Mouse (Mus musculus) kidney, postnatal 0 days (tissue): ENCODE measurements around the gene Igf2bp3. TPM values are rescaled to one million over a fixed set of nuclear protein-coding genes. Genes with fewer than 3 reads are reported as not detected.

Source experiments
- ATAC-seq: fragments of 200-750 bp; cut with Nextera tagmentation; replicated peaks from 2 replicates; pipeline ENCODE4 v1.8.0; 2017; ENCODE audit warnings: low read depth, moderate number of reproducible peaks, moderate TSS enrichment, moderate library complexity; ENCODE audit not compliant: low FRiP score
- DNase-seq: peaks from one replicate; pipeline ENCODE4 v3.0.0-alpha.2; 2016; ENCODE audit warnings: low spot score
- H3K27ac ChIP-seq: fragments of 300-500 bp; sonication (generic); 2 replicates; pipeline ENCODE4 v1.5.1; 2014; ENCODE audit warnings: mild to moderate bottlenecking
- H3K27me3 ChIP-seq: fragments of 300-500 bp; sonication (generic); 2 replicates; pipeline ENCODE4 v1.6.1; 2014; ENCODE audit warnings: low read length, mixed read lengths; ENCODE audit not compliant: insufficient read depth
- H3K36me3 ChIP-seq: fragments of 300-500 bp; sonication (generic); 2 replicates; pipeline ENCODE4 v1.6.1; 2014; ENCODE audit warnings: low read length, mixed read lengths; ENCODE audit not compliant: insufficient read depth
- H3K4me1 ChIP-seq: fragments of 300-500 bp; sonication (generic); replicated peaks from 2 replicates; pipeline ENCODE4 v1.6.1; 2014; ENCODE audit warnings: antibody characterized with exemption, low read length, mixed read lengths; ENCODE audit not compliant: insufficient read depth
- H3K4me2 ChIP-seq: fragments of 300-500 bp; sonication (generic); 2 replicates; pipeline ENCODE4 v1.6.1; 2014; ENCODE audit warnings: mild to moderate bottlenecking, low read length, moderate library complexity, mixed read lengths
- H3K4me3 ChIP-seq: fragments of 300-500 bp; sonication (generic); replicated peaks from 2 replicates; pipeline ENCODE4 v1.5.1; 2014; ENCODE audit warnings: low read depth, low read length
- H3K9ac ChIP-seq: fragments of 300-500 bp; sonication (generic); 2 replicates; pipeline ENCODE4 v1.6.1; 2014; ENCODE audit warnings: low read depth, low read length
- H3K9me3 ChIP-seq: fragments of 300-500 bp; sonication (generic); replicated peaks from 2 replicates; pipeline ENCODE4 v1.6.1; 2016; ENCODE audit warnings: low read length, inconsistent platforms, mixed read lengths
- CTCF ChIP-seq: IDR thresholded peaks from 2 replicates; pipeline ENCODE4 v1.5.1; 2016; ENCODE audit warnings: antibody characterized with exemption, low read depth, mild to moderate bottlenecking, moderate library complexity
- WGBS: fragments of 180-500 bp; shearing (Covaris S2); extraction: QIAGEN DNeasy Blood & Tissue Kit; methylation state at CpG from one replicate; pipeline ENCODE4 v1.1.7; 2014; 5-methylcytosine and 5-hydroxymethylcytosine counted together
- polyA plus RNA-seq: library from polyadenylated mRNA; unstranded; fragments of >200 nt; fragmentation: Nextera tagmentation; extraction: Ambion mirVana; gene quantifications from 2 replicates; pipeline ENCODE4 v1.2.1, GENCODE M21; 2015

The Igf2bp3 gene
- polyA plus RNA-seq, 1 experiment from 2014 or later = 20.6 TPM

DNA sequence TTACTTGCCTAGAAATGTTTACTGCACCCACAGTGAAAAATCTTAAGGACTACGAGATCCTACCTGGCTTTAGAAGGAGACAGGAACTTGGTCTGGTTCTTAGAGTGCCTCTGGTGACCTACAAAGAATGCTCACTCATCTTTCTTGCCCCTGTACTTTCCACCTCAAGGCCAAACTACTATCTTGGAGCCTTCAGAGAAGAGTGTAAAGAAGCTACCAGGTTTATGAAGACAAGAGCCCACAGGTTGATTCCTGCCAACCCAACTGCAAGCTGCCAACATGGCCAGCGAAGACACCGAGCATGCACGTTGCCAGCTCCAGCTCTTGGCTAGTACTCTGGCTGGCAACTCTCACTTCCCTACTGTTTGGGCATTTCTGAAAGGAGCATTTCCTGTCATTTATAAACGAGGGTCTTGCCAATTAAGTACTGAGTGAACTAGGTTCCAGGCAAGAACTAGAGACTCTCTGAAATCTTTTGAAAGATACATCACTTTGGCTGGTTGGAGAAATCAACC, 117.1 kb downstream of the Igf2bp3 start:
- H3K4me3 ChIP-seq = no peak overlapping the region
- 85% methylated on average over 5 of the region's 5 CpGs for WGBS
- H3K27me3 ChIP-seq = no peaks in the 10 kb centered on the region
- no peak overlapping the region for H3K9ac ChIP-seq
- DNase-seq = no peak
- 0 out of 2 replicates have a peak overlapping the region, but pooled peaks have one; percentile 27 for H3K4me2 ChIP-seq
- ATAC-seq = no peak
- 0 out of 2 replicates have a peak, but pooled peaks cover 10% of the 10 kb centered on the region for H3K36me3 ChIP-seq
- 0 out of 2 replicates have a peak, but pooled peaks cover 5% of the 10 kb centered on the region for H3K4me1 ChIP-seq
- no peaks in the 10 kb centered on the region for H3K9me3 ChIP-seq
- TF ChIP-seq CTCF = no peak
- H3K27ac ChIP-seq = peak overlapping the region; percentile 20; the same call in 1 of the 2 replicates

DNA sequence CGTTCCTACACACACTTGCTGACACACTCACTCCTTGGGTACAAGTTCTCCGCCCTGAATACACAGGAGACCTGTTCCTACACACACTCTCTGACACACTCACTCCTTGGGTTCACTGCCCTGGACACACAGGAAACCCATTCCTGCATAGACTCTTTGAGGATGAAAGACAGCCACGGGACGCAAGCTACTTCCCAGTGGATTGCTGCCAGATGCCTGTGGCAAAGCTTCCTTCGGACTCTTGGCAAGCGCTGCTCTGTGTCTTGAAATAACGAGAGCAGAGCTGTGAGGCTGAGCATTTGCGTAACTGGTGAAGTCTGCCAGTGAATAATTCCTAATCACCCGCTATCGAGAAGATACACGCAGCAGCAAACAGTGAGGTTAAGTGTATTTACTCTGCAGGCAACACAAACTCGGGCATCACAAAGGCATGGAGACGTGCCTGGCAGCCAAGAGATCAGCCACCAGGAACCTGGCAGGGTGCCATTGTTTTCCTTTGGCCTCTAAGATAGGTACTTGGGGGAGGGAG, 117.8 kb downstream of the Igf2bp3 start:
- Histone ChIP-seq H3K27me3 (no peaks in the 10 kb centered on the region), H3K4me3 (no peak overlapping the region), H3K4me1 (0 out of 2 replicates have a peak, but pooled peaks cover 5% of the 10 kb centered on the region), H3K27ac (peak overlapping the region; percentile 20), H3K4me2 (peak overlapping the region; percentile 27; the same call in 1 of the 2 replicates), H3K9me3 (no peaks in the 10 kb centered on the region), H3K36me3 (0 out of 2 replicates have a peak, but pooled peaks cover 10% of the 10 kb centered on the region), H3K9ac (no peak overlapping the region)
- peak; percentile 46 for ATAC-seq
- peak; percentile 76 for DNase-seq
- TF ChIP-seq CTCF = no peak
- 39% methylated on average over 13 of the region's 13 CpGs for WGBS

DNA sequence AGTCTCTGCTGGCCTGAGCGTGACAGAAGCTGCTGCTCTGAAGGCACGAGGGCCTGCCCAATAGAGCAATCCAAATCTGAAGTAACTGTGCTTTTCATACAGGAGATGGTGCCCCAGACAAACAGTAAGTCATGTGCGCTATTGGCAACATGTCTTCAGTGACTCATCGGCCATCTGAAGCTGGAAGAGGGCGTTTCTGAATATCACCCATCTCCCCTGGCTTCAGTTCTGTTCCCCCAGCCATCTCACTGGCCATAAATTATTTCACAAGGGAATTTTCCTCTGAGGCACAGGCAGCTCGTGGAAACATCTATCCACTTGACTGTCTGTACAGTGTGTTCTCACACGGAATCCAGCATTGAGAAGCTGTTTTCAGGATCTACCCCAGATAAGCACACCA, 118.3 kb downstream of the Igf2bp3 start:
- H3K4me1 ChIP-seq = 0 out of 2 replicates have a peak, but pooled peaks cover 5% of the 10 kb centered on the region
- H3K9me3 ChIP-seq = no peaks in the 10 kb centered on the region
- H3K9ac ChIP-seq = no peak overlapping the region
- no peaks in the 10 kb centered on the region for H3K27me3 ChIP-seq
- 0 out of 2 replicates have a peak, but pooled peaks cover 10% of the 10 kb centered on the region for H3K36me3 ChIP-seq
- H3K27ac ChIP-seq = peak overlapping the region; percentile 20; the same call in 1 of the 2 replicates
- H3K4me2 ChIP-seq = 0 out of 2 replicates have a peak overlapping the region, but pooled peaks have one; percentile 27
- H3K4me3 ChIP-seq = no peak overlapping the region
- 61% methylated on average over 7 of the region's 7 CpGs for WGBS
- TF ChIP-seq CTCF = no peak
- DNase-seq (peak; percentile 34), ATAC-seq (no peak)

DNA sequence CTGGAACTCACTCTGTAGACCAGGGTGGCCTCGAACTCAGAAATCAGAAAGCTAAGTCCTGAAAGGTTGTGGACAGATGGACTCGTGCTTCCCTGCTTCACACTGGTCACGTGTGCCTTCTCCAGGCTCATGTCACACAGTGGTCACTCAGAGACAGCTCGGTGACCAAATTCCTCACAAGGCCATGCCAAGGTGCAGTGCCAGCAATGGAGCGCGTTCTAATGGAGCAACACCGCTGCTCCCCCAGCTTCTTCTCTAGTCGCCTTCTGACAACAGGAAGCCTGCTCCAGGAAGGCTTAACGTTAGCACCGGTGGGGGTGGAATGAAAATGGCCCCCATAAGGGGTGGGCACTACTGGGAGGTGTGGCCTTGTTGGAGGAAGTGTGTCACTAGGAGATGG, 119.8 kb downstream of the Igf2bp3 start:
- no peak for TF ChIP-seq CTCF
- H3K36me3 ChIP-seq = peaks cover 21% of the 10 kb centered on the region
- 91% methylated on average over 10 of the region's 10 CpGs for WGBS

DNA sequence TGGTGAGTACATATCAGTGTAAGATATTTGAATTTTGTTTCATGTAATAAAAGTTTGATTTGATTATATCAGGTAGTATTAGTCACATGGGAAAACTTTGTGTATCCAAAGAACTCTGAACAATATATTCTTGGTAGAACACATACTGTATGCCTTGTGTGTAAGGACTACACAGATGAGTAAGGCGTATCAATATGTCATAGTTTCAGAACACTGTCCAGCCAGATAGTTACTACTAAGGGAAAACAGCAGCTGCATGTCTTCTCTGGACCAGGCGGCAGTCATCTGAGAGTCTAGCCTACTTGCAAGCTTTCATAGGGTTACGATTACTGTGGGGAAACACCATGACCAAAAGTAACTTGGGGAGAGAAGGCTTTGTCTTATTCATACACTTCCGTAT, 131.7 kb downstream of the Igf2bp3 start:
- Histone ChIP-seq H3K4me1 (no peaks in the 10 kb centered on the region), H3K27ac (no peak overlapping the region), H3K9me3 (no peaks in the 10 kb centered on the region), H3K9ac (no peak overlapping the region), H3K27me3 (no peaks in the 10 kb centered on the region), H3K36me3 (peaks cover 30% of the 10 kb centered on the region), H3K4me2 (no peak overlapping the region), H3K4me3 (no peak overlapping the region)
- 91% methylated on average over 4 of the region's 4 CpGs for WGBS
- ATAC-seq (no peak), DNase-seq (no peak)
- no peak for TF ChIP-seq CTCF

More for the DNA sequence above, 119.8 kb downstream of the Igf2bp3 start:
- Histone ChIP-seq H3K4me2 (no peak overlapping the region), H3K27me3 (no peaks in the 10 kb centered on the region), H3K9me3 (no peaks in the 10 kb centered on the region), H3K9ac (no peak overlapping the region), H3K4me3 (no peak overlapping the region), H3K27ac (no peak overlapping the region), H3K4me1 (0 out of 2 replicates have a peak, but pooled peaks cover 5% of the 10 kb centered on the region)
- no peak for ATAC-seq
- no peak for DNase-seq

DNA sequence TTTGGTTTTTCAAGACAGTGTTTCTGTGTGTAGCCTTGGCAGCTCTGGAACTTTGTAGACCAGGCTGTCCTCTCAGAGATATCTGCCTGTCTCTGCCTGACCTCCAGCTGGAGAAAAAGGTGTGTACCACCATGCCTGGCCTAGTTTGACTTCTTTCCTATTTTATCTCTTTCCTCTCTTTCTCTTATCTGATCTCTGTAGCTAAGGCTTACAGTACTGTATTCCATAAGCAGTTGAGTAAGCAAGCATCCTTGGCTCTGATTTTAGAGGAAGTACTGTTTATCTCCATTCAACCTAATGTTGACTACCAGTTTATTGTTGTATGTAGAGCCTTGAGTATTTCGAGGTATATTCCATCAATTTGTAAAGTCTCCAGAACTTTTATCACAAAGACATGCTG, 135.4 kb downstream of the Igf2bp3 start:
- TF ChIP-seq CTCF = no peak
- Histone ChIP-seq H3K36me3 (peaks cover 9% of the 10 kb centered on the region), H3K4me3 (no peak overlapping the region), H3K4me2 (no peak overlapping the region), H3K27ac (no peak overlapping the region), H3K27me3 (no peaks in the 10 kb centered on the region), H3K9me3 (no peaks in the 10 kb centered on the region), H3K9ac (no peak overlapping the region), H3K4me1 (0 out of 2 replicates have a peak, but pooled peaks cover 5% of the 10 kb centered on the region)
- ATAC-seq (no peak), DNase-seq (no peak)
- 92% methylated on average over 1 of the region's 1 CpGs for WGBS
